Mouse (Mus musculus) CH12.LX (cell line): ENCODE data around the gene Msh5.

Experiments
- CTCF ChIP-seq, 2 experiments: IDR thresholded peaks in 1 of 2; conservative IDR thresholded peaks in 1 of 2; 2 replicates each; pipeline ENCODE4 v1.5.1; 2011 to 2012; ENCODE audit warnings: low read depth in 2 of 2, low read length in 2 of 2, improper control_type of control experiment in 1 of 2, inconsistent platforms in 1 of 2, mild to moderate bottlenecking in 1 of 2, moderate library complexity in 1 of 2
- EP300 ChIP-seq: IDR thresholded peaks from 2 replicates; pipeline ENCODE4 v1.6.1; 2011; ENCODE audit warnings: low read length, improper control_type of control experiment
- ETS1 ChIP-seq: conservative IDR thresholded peaks from 2 replicates; pipeline ENCODE4 v1.6.1; 2012; ENCODE audit warnings: low read depth, mild to moderate bottlenecking, inconsistent platforms, low read length, improper control_type of control experiment, moderate library complexity
- POLR2A ChIP-seq: IDR thresholded peaks from 2 replicates; pipeline ENCODE4 v1.6.1; 2011; ENCODE audit warnings: low read depth, mild to moderate bottlenecking, improper control_type of control experiment, low read length
- POLR2AphosphoS2 ChIP-seq: IDR thresholded peaks from 2 replicates; pipeline ENCODE4 v1.6.1; 2011; ENCODE audit warnings: low read depth, low read length, improper control_type of control experiment
- TCF12 ChIP-seq: IDR thresholded peaks from 2 replicates; pipeline ENCODE4 v1.6.1; 2014; ENCODE audit warnings: low read depth, mild to moderate bottlenecking, inconsistent platforms, low read length, improper control_type of control experiment
- USF2 ChIP-seq: conservative IDR thresholded peaks from 2 replicates; pipeline ENCODE4 v1.6.1; 2011; ENCODE audit warnings: low read depth, low read length, improper control_type of control experiment
- ZNF384 ChIP-seq: IDR thresholded peaks from 2 replicates; pipeline ENCODE4 v1.6.1; 2012; ENCODE audit warnings: low read depth, low read length, improper control_type of control experiment, inconsistent platforms

DNA sequence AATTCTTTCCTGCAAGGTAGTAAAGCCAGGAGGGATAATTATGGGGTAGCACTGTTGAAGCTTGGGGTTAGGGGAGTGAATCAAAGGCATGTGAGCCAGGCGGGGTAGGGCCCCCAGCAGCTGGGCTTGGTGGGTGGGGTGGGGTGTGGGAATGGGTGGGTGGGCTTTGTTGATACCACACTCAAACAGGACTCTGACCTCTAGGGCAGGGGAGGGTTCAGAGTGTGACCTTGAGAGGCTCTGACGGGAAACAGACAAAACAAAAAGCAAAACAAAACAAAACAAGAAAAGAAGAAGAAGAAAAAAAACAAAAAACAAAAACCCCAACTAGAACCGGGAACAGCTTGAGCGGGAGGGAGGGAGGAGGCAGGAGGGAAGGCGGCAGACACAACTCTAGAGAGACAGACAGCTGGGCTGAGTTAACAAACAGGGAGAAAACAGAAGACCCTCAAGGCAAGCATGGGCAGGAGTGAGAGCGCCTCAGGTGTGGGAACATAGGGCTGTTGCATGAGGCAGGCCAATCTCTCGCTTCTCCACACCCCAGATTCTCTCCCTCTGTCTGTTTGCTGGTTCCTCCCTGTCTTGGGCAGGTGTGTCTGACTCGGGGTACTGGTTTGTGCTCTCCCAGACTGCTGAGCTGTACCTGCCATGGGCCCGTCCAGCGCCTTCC, 30.1 kb upstream of the Msh5 start, which contains the start of gene Ly6g6e:
- TF ChIP-seq ZNF384 (no peak), POLR2A (no peak), CTCF (conservative IDR thresholded peaks at IDR 0.05 in 1 of 2, IDR thresholded peaks at IDR 0.05 in 1 of 2; ENCODE audit: low read depth in 2 of 2, low read length in 2 of 2) (no peak), TCF12 (no peak), POLR2AphosphoS2 (no peak), ETS1 (no peak), USF2 (no peak), EP300 (no peak)
